Mouse (Mus musculus) cerebellum, postnatal 14 days (tissue): ENCODE measurements around the gene Il25.
"Not testable (repeated sequence)": the region's sequence is repeated elsewhere in the genome, so short reads cannot be mapped to it uniquely, and the experiment has no call there.

ENCODE experiments used
- DNase-seq, 2 experiments: peaks; one replicate each; pipeline ENCODE4 v3.0.0; 2021; ENCODE audit warnings: mixed read lengths in 2 of 2

The Il25 gene

DNA sequence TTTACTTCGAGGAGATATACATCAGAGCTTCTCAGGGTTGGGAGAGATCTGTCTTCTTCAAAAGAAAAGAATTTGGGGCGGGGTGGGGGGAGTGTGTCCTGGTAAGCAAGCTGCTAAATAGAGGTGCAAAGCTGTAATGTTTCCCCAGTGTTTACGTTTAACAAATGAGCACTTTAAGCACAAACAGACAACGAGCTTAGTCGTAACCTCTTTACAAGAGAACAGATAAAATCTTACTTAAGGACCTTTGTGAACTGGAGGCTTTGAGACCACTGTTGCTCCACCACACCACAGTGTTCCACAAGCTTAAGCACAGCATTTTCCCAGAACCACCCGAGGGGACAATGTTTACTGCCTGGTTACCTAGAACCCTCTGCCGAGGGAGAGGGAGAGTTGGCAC lies 5.2 kb upstream of the Il25 start:
- no peak for DNase-seq

DNA sequence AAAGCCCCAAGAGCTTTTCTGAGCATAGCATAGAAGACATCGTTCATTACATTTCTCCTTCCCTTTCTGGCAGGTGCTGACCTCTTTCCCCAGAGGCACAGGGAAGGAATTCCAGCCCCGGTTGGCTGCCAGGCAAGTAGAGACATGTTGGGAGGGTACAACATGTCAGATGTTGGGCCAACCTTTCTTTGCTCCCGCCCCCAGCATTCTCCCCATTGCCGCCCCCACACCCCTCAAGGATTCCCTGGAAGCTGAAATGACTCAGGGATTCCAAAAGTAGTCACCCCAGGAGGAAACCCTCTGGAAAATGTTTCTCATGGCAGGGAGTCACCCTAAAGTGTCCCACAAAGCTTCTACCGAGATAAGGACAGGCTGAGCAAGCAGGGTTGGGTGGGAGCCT lies 2.7 kb upstream of the Il25 start:
- no peak for DNase-seq

DNA sequence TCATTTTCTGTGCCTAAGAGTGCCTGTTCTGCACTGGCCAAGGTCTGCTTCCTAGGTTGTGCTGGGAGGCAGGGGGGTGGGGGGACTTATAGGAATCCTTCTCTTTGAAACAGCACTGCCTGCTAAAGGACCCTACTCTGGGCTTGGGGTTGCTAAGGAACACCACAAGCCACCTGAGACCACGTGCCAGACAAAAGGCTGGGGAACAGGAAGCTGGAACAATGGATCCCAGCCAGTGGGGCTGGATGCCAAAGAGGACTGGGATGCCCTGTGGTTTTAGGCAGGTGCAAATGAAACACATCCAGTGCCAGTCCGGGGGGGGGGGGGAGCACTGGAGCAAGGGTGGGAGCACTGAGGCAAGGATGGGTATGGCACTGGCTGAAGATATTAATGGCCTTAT lies 2.1 kb upstream of the Il25 start:
- DNase-seq = peak; percentile 38 to 72

DNA sequence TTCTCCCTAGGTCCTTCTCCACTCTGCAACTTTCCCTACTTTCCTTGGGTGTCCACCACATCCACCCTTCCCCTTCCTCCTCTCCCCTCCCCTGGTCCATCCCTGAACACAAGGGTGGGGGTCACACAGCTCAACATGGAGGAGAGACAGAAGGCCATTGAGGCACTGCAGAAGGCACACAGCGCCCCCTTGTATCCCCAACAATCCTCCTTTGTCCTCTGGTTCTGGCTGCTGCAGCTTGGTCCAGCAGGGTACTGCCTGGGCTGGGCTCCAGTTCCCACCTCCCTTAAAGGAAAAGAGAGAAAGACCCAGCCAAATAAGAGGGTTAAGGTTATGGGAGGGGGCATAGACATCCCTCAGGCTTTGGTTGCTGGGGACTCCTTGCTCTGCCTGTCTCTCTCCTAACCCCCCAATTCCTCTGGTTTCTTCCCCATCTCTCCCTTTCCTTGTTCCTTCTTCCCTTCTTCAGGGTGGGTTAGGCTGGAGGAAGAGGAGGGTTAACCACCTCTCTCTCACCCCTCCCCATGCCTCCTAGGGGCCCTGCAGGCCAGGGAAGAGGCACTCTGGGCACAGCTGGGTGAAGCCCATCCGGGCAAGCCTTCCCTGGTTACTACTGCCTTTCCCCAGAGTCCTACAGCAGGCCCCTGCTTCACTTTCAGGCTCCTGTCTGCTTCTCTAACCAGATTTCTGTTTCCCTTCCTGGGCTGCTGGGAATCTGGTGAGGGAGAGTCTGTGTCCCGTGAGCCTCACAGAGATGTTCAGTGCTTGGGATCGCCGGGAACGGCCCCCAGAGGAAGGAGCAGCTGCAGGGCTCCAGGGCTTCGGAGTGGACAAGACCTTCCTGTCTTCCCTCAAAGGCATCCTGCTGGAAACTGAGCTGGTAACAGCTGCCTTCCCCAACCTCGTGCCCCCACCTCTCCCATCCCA lies 3.7 kb downstream of the Il25 start, which contains the start of gene Cmtm5:
TSS of gene Cmtm5 (plus strand) at position 358 of the 927 bp plus-strand sequence.
- DNase-seq = peak; percentile 37 to 54

DNA sequence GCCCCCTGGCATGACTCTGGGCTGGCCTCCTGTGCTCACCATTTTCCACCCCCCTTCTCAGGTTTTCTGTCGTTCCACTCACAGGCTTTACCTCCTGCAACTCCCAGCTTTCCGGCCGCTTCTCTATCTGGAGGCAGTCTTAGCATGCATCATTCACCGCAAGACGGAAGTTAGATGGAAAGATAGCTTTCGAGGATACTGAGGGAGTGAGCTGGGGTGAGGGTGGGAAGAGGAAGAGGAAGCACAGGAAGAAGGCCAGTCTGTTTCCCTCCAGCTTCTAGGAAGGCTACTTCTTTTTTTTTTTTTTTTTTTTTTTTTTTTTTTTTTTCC lies 4.3 kb downstream of the Il25 start:
- no peak for DNase-seq

DNA sequence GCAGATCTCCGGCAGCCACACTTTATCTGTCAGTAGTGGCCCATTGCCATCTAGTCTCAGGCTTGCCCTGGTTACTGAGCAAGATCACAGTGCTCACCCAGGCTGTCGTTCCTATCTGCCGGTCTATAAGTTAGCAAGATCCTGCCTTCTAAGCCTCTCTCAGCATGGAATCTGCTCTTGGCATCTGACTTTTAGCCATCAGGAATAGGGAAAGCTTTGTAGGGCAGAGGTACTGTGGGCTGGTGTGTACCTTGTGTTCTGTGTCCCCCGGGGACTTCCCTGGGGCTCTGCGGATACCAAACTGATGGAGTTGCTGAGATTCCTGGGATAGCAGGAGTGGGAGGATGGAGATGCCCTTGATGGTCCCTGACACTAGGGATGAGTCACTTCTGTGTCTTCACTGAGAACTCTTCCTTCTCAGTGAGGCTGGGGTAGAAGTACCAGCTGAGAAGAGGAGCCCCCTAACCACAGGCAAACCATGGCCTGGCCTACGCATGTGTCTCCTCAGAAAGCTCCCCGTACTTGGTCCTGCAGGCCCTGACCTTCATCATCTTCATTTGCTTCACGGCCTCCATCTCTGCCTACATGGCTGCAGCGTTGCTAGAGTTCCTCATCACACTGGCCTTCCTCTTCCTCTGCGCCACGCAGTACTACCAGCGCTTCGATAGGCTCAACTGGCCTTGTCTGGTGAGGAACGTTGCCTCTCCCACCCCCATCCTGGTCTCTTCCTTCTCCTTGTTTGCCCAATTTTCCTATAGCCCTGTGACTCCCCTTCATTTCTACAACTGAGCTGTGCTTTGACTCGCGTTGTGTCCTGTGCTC lies 5.1 kb downstream of the Il25 start:
- no peak for DNase-seq

DNA sequence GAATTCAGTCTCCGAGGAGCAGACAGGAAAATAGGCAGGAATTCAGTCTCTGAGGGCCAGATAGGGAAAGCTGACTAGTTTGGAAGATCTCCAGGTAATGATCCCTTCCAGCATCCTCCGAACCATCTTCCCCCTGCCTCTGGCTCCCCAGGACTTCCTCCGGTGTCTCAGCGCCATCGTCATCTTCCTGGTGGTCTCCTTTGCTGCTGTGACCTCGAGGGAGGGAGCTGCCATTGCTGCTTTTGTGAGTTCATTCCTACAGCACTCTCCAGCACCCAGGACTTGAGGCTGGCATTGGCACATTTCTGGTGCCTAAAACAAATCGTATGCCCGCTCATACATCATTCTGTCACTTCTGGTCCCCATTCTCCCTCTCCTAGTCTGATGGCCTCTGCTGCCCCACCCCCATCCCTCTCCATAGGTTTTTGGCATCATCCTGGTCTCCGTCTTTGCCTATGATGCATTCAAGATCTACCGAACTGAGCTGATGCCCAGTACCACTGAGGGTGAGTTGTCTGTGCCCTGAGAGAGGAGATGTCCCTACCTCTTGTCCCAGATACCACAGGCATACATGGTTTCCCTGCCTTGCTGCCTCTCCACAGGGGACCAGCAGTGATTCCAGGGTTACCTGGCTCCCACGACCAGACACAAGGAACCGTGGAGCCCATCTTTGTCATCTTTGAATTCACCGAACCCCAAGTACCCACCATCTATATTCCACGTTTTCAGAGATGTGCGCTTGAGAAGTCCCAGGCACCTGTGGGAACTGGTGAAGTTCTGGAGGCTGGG lies 6.1 kb downstream of the Il25 start:
- no peak for DNase-seq

DNA sequence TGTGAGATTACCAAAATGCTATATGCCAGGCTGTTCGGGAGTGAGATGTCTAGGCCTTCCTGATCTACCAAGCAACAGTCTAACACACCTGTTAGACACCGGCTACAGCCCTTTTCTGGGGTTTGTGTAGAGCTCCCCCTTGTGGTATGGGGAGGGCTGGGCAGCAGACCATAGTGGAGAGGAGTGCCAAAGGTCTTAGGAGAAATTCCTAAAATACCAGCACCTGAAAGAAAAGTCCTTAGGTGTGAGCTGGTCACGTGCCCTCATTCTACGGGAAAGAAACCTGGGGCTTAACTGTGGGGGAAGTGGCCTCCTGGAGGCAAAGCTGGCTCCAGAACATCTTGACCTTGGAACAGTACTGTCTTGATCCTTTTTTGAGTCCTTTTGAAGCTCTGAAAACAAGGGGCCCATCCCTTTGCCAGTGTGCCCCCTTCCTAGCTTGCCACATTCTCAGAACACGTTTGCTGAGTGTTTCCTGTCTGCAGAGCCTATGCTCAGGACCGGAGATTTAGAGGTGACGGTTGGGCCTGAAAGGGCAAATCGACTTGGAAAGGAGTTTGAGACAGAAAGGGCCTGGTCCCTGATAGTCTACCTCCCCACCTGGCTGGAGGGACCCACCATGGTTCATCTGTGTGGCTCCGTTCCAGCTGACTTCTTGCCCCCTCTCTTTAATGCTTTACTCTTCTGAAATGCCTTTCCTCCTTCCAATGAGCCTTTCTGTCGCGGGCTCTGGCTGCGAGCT lies 7.1 kb downstream of the Il25 start:
- DNase-seq = peak; percentile 68 to 69

DNA sequence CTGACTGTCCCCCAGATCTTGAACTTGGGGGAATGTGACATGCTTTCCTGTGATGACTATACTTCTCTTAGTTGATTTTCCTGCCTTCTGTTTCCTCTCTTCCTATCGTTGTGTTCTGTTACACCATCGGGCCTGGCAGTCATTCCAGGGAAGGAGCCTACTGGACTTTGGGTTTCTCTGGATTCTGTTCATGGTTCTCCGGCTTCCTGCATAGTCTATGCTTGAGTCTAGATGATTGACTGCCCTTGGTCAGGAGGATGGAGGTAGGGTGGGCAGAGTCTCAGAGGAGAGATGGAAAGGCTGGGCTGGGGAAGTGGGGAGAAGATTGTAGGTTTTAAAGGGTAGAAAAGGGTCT lies 7.7 kb downstream of the Il25 start:
- no peak for DNase-seq

DNA sequence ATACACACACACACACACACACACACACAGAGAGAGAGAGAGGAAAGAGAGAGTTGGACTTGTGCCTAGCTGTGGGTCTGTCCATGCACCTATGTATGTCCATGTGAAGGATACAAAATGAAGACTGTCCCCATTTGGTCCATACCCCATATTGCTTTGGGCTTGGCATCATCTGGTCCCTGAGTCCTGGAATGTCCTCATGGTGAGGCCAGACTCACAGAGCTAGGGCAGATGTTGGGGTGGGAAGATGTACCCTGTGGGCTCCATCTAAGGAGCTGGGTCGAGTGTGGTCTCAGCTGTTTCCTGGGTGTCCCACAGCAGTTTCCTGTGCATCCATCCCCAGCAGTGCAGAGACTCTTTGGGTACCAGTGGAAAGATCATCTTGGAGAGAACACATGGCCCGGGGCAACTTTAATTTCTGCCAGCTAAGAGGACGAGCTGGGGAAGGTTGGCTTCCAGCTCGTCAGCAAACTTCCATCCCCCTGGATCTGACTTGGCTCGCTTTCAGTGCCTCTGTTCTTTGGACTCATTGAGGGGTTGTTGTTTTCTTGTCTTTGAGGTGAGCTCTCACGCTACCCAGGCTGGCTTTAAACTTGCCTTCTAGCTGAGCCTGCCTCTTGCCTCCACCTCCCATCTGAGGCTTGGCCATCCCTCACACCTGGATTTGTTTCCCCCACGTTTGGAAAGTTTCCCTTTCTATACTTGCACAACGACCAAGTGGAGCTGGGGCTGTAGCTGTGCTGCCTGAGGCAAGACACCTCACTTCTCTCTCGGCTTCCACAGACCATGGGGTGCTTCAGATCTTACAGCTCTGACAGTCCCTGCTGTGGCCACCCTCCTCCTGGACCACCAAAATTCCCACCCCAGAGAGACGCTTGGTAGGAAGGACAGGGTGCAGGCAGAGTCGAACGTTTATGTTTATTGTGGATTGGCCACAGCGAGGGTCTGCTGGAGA lies 8.8 kb downstream of the Il25 start:
- no peak for DNase-seq

DNA sequence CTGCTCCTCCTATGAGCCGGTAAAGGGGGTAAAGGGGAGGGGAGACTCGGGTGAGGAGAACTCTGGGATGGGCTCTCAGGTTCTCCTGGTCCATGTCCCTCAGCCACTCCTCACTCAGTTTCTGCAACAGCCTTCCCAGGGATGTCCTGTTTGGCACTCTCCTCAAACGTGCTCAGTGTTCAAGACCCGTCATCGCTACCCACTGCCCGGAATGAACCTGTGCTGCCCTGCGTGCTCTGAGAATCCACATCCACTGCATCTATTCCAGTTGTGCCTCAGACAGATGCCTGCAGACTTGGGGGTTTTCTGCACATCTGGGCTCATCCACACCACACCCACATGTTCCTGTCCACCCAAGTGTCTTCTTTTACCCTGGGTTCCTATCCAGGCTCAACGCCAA lies 10.0 kb downstream of the Il25 start:
- DNase-seq = no peak

DNA sequence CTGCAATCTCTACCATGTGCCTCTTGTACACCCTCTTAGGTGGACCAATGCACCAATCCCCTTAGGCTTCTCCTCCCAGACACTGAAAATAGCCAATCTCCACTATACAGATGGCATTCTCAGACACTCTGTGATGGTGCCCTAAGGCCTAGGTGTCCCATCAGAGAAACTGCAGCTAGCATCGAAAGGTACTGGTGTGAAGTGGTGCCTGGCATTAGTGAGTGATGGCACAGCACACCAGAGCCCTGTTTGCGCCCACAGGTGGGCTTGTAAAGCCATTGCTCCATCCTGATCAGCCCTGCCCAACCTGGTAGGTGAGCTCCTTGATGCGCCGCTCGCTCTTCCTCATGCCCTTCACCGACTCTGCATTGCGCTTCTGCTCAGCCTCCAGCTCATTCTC lies 11.5 kb downstream of the Il25 start:
- DNase-seq = no peak

DNA sequence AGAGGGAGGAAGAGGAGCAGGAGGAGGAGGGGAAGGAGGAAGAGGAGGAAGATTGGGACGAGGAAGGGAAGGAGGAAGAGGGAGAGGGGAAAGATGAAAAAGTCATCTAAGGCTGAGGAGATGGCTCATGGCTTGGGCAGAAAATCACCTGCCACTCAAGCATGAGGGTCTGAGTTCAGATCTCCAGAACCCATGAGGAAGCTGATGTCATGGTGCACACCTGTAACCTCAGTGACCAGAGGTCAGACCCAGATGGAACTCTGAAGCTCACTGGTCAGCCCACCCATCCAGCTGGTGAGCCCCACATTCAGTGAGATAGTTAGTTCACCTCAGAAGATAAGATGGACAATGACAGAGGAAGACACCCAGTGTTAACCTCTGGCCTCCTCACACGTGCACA lies 12.4 kb downstream of the Il25 start:
- no peak for DNase-seq

DNA sequence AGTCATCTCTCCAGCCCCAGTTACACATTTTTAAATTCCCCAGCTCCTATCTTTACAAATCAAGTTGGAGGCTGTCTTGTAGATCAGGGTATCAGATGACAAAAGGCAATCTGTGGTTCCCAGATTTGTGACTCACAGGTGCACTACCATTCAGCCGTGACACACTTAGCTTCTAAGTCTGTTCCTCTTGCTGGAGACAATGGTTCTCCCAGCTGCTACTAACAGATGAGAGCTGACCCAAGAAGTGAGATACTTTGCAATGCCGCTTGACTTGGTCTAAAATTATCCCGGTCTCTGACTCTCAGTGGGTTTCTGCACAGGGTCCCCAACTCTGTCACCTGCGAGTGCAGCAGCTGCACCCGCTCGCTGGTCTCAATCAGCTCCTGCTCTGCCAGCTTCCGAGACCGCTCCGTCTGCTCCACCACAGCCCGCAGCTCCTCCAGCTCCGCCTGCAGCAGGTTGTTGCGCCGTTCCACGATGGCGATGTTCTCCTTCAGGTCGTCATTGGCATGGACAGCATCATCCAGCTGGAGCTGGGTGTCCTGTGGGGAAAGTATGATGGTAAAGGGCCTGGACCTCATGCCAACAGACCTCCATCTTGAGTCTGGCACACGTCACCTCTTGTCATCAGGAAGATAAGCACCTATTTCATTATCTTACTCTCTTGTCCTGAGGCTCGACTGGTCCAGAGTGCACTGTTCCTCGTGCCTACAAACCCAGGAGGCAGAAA lies 13.6 kb downstream of the Il25 start:
- DNase-seq = no peak

DNA sequence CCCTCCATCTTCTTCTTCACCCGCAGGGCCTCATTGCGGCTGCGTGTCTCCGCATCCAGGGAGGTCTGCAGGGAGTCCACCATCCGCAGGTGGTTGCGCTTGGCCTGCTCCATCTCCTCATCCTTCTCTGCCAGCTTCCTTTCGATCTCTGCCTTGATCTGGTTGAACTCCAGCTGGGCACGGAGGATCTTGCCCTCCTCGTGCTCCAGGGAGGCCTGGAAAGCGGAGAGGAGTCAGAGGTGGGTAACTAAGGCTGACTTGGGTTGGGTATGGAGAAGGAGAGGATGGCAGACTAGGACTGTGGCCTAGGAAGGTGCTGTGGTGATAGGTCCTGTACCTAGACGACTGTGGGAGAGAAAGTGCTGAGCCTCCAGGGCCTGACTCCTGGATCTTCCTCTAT lies 14.5 kb downstream of the Il25 start:
- DNase-seq = not testable (repeated sequence)

DNA sequence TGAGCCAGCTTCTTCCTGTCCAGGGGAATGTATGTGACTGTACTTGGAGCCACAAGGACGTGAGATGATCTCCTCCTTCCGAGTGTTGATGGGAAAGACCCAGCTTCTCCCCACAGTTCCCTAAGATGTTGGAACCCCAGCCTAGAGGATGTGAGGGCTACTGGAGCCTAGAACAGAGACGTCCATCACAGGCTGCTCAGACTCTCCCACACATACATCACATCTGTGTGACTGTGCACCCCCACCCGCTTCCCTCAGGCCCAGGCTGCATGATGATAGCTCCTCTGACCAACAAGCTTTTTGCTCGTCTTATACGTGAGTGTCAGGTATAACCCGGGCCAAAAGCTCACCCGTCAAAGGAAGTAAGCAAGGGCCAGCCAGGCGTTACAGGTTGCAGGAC lies 16.3 kb downstream of the Il25 start:
- DNase-seq = no peak

DNA sequence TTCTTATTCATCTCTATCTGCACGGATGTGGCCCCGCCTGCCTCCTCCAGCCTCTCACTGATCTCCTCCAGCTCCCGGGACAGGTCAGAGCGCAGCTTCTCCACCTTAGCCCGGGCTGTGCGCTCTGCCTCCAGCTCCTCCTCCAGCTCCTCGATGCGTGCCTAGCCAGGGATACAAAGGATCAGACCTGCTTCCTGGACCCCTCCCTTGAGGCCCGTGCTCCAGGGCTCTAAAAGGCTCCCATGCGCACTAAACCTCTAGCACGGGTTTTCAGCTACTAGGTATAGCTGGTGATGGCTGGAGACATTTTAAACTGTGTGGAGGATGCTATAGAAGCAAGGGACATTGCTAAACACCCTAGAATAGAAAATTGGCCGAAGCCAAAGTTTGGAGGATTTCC lies 18.0 kb downstream of the Il25 start:
- DNase-seq = no peak

DNA sequence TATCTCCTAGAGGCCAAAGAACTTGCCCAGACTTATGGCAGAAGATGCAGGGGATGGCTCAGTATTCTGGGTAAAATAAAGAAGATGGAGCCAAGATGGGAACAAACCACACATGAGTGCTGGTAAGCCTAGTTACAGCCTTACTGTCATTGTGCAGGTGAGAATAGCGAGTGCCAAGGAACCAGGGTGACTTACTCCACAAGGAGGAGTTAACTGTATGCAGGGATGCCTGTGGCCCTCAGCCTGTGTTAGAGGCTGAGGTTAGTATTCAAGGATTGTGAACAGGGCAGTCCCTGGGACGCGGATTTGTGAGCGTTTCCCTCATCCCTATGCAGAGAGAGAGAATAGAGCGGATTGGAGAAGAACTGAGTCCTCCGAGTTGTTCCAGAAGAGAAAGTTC lies 19.1 kb downstream of the Il25 start:
- no peak for DNase-seq

DNA sequence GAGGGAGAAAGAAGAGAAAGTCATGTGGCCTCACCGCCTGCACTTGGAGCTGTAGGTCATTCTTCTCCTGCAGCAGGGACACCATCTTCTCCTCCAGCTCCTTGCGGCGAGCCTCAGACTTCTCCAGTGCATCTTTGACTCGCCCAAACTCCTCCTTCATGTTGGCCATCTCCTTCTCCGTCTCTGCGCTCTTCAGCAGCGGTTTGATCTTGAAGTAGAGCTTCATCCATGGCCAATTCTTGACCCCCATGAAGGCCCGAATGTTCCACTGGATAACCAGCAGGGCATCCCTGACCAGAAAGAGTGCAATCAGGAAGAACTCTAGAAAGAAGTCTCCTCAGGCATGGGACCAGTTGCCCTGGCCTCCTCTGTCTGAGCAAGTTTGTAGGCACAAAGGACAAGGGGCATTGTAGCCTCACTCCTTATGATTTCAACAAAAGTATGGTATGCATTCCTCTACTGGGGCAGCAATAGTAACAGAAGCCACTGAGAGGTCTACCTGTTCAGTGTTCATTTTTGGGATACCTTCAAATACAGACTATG lies 21.2 kb downstream of the Il25 start:
- no peak for DNase-seq

DNA sequence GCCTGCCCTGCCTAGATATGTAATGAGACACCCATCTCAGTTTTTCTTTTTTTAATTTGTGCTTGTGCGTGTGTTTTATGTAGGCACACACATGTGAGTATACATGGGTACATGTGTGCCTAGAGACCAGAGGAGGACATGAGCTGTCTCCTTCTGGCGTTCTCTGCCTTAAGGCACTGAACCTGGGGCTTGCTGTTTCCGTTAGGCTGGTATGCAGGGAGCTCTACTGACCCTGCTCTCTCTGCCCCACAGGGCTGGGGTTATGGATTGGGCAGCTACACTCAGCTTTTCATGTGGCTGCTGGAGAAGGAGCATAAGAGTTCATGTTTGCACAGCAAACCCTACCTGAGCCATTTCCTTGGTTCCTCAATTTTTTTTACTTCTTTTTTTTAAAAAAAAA lies 22.0 kb downstream of the Il25 start:
- DNase-seq = no peak
